Mouse (Mus musculus): ENCODE results near the gene Dolk.

Dolk gene

DNA sequence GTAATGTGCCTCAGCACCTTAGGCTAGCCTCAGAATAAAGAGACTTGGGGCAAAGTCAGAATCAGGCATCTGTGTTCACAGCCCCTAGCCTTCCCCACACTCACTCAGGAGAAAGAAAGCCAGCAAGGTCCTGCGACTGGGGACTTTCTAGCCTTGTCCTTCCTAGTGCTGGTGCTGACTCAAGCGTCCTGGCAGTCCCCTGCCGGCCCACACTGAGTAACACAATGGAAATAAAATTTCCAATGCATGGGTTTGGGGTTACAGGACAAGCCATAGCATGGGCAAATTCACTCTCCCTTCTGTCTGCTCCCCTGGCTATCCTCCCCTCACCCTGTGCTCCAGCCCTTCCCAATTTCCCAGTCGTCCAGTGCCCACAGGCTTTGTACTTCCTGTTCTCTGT is 17.8 kb downstream of the Dolk start:
- DNase-seq (ENCODE audit: low read depth, low spot score), result no peak

DNA sequence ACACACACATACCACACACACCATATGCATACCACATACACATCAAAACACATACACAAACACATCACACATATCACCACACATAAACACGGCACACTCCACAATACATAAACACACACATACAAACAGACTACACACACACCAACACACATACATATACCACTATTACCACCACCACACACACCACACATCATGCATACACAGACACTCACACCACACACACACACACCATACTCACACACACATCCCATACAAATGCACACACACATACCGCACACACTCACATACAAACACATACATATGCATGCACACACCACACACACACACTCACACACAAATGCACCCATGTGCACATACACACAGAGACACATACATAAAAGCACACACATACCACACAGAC is 18.7 kb downstream of the Dolk start:
- no peak for DNase-seq (ENCODE audit: low read depth, low spot score)

DNA sequence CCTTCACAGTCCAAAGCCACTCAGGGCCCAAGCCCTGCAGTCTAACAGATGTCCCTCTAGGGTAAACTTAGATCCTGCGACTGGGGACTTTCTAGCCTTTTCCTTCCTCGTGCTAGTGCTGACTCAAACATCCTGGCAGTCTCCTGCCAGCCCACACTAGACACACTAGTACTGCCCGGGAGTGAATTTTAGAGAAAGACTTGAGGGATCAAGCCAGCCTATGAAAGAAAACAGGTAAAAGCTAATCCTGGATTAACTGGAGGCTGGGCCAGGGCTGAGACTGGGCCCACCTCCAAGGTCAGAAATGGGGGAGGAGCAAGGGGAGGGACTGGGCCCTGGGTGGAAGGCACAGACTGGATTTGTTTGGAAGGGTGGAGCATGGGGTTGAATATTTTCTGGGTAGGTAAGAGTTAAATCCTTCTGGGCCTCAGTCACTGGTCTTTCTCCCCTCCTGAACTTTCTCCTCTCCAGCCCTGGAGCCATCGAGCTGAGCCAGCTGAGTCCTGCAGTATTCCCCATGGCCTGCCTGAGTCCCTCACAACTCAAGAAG is 19.7 kb downstream of the Dolk start:
- DNase-seq (ENCODE audit: low read depth, low spot score), result peak; percentile 85

GRCm38 (mm10) chr2:30265767-30266253 is 20.3 kb downstream of the Dolk start, which contains the start of gene Phyhd1:
Gene Phyhd1 (plus strand): TSS chr2:30266203.
- peak; percentile 84 for DNase-seq (ENCODE audit: low read depth, low spot score)

GRCm38 (mm10) chr2:30264671-30265519 is 21.2 kb downstream of the Dolk start:
- peak; percentile 53 for DNase-seq (ENCODE audit: low read depth, low spot score)

DNA sequence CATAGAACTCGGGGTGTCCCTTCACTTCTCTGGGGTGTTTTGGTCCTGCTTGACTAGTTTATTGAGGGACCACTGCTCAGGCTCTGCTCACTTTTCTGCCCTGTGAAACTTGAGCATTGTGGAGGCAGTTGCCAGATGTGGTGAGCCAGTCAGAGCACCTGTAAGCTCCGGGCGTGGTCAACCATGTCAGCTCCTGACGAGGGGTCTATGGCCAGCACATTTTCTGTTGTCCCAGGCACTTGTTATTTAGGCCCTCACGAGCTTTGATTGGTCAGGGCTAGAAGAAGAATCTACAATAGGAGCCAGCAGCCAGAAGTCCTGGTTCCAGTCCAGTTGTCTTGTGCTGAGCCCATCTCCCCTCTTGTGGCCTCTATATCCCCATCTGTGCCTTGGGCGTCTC is 22.3 kb downstream of the Dolk start:
- no peak for DNase-seq (ENCODE audit: low read depth, low spot score)

DNA sequence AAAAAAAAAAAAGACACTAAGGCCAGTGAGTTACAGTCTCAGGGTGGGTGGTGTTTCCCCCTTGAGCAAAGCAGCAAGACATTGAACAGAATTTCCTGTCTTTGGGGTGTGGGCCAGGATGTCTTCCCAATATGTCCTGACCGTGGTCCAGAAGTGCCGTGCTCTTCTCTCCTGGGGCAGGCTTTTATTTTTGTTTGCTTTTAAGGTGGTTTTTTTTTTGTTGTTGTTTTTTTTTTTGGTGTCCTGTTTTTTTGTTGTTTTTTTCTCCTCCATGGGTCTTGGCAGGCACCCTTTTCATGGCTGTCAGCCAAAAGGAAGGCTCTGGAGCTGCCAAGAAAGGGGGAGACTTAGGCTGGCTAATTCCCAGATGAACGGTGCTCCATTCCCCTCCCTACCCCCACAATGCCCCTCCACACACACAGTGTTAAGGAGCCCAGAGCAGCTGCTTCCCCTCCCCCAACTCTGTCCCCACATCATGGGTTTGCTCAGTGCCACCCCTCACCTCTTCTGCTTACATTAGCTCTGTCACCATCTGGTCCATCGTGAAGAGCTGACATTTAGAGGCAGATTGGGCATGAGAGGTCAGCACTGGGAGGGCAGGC is 23.2 kb downstream of the Dolk start:
- DNase-seq (ENCODE audit: low read depth, low spot score), result no peak

DNA sequence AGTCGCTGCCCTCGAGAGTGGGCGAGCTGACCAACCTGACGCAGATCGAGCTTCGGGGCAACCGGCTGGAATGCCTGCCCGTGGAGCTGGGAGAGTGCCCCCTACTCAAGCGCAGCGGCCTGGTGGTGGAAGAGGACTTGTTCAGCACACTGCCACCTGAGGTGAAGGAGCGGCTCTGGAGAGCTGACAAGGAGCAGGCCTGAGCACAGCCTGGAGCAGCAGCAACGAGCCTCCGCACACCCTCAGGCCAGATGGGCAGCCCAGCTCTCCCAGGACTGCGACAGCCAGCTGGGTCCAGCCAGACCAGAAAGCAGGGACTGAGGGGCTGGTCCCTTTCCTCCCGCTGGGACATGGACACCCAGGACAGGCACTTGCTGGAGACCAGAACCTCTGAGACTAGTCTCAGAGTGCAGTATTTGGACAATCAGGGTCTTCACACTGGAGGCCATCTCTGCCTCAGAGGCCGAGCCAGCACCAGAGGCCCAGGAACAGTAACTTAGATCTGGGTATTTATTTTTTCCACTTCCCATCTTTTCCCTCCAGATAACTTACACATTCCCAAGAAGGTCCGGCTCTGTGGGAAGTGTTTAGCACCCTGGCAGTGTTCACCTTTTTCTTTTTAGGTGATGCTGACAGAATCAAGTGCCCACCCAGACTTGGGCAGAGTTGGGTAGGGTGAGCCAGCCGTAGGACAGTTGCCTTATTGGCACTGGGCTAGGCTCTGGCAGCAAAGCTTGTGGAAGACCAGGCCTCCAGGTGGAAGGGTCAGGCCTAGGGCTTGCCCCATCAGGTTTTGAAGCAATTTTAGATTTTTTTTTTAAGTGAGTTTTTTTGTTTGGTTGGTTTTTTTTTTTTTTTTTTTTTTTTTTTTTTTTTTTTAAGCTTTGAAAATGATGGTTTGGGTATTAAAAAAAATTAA is 24.0 kb downstream of the Dolk start:
- DNase-seq (ENCODE audit: low read depth, low spot score), result no peak

GRCm38 (mm10) chr2:30261064-30261736 is 24.9 kb downstream of the Dolk start:
- DNase-seq (ENCODE audit: low read depth, low spot score), result peak; percentile 42

GRCm38 (mm10) chr2:30259131-30260064 is 26.7 kb downstream of the Dolk start:
- no peak for DNase-seq (ENCODE audit: low read depth, low spot score)

- DNase-seq (ENCODE audit: low read depth, low spot score), result peak; percentile 84
Observed at GRCm38 (mm10) chr2:30258600-30258999, 27.5 kb downstream of the Dolk start.

DNA sequence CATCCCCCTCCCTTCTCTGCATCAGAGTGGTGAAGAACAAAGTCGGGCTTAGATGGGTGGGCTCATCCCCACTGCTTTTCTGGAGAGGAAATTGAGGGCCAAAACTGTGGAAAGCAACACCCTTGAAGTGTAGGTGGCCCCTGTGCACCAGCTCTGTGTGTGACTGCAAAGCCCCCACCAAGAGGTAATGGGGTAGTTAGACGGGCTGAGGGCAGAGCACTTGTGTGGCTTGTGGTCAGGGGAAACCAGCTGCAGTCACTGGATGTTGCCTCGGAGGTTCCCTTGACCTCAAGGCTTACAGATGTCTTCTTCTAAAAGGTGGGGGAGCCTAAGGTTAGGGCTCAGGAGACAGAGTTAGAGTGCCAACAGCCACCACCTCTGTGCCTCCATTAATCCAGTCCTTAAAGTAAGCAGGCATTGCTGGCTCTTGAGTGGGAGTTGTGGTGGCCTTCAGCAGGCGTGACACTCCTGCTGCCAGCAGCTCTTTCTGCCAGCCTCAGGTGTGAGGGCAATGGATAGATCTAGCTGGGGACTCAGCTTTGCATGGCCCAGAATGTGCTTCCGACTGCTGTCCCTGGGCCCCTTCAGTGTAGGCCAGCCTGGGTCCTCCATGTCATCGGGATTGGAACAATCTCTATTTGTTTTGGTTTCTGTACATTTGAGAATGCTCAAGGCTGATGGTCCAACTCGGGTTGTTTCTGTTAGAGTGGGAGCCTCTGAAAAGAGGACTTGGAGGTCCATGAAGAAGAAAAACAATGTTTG is 28.3 kb downstream of the Dolk start:
- DNase-seq (ENCODE audit: low read depth, low spot score), result no peak

DNA sequence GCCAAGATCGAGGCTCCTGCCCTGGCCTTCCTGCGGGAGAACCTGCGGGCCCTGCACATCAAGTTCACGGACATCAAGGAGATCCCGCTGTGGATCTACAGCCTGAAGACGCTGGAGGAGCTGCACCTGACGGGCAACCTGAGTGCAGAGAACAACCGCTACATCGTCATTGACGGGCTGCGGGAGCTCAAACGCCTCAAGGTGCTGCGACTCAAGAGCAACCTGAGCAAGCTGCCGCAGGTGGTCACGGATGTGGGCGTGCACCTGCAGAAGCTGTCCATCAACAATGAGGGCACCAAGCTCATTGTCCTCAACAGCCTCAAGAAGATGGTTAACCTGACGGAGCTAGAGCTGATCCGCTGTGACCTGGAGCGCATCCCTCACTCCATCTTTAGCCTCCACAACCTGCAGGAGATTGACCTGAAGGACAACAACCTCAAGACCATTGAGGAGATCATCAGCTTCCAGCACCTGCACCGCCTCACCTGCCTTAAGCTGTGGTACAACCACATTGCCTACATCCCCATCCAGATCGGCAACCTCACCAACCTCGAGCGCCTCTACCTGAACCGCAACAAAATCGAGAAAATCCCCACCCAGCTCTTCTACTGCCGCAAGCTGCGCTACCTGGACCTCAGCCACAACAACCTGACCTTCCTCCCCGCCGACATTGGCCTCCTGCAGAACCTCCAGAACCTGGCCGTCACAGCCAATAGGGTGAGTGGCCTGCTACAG is 29.4 kb downstream of the Dolk start:
- no peak for DNase-seq (ENCODE audit: low read depth, low spot score)

DNA sequence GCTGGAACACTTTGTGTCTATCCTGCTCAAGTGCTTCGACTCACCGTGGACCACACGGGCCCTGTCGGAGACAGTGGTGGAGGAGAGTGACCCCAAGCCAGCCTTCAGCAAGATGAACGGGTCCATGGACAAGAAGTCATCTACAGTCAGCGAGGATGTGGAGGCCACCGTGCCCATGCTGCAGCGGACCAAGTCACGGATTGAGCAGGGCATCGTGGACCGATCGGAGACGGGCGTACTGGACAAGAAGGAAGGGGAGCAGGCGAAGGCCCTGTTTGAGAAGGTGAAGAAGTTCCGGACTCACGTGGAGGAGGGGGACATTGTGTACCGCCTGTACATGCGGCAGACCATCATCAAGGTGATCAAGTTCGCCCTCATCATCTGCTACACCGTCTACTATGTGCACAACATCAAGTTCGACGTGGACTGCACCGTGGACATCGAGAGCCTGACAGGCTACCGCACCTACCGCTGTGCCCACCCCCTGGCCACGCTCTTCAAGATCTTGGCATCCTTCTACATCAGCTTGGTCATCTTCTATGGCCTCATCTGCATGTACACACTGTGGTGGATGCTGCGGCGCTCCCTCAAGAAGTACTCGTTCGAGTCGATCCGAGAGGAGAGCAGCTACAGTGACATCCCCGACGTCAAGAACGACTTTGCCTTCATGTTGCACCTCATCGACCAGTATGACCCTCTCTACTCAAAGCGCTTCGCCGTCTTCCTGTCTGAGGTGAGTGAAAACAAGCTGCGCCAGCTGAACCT is 30.3 kb downstream of the Dolk start:
- no peak for DNase-seq (ENCODE audit: low read depth, low spot score)

DNA sequence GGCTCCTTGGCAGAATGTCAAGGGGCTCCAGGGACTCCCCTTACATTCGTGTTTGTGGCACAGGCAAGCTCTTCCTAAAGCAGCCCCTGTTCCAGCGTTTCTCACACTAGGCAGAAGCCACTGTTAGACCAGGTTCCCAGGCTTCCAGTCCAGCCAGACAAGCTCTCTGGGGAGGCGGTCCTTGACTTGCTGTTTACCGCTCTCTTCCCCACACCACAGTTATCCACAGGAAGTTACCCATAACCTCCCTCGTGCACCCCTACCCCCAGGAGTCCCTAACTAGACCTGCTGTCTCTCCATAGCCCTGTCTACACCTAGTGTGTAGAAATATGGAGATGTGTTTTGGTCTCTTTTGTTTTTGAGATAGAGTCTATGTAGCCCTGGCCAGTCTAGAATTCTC is 32.3 kb downstream of the Dolk start:
- no peak for DNase-seq (ENCODE audit: low read depth, low spot score)

- no peak for DNase-seq (ENCODE audit: low read depth, low spot score)
Observed at GRCm38 (mm10) chr2:30252521-30252920, 33.6 kb downstream of the Dolk start.

DNA sequence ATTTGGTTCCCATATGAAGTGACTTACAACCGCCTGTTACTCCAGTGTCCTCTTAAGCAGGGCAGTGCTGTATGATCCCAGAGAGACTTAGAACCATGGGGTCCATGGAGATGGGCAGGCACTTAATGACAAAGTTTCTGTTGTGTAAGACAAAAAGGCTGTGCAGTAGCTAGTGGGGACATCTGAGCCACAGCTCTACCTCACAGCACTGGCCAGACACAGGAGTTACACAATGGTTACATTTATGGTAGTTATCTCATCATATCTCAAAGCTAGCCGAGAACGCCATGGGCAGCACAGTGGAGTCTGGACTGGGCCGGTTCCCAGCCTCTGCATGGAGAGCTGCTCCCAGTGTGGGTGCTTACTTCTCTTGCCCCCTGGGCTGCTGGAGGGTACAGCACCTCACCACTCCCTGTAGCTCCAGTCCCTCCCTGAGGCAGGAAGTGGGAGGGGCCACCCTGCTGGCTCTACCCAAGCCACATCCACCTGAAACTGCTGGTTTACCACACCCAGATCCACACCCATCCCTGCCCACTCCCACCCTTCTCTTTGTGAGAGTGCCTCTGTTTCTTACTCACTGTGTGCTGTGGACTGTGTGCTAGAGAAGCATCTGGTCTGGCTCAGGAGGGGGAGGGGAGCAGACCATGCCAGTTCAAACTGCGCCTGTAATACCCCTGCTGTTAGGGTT is 34.6 kb downstream of the Dolk start:
- DNase-seq (ENCODE audit: low read depth, low spot score), result peak; percentile 48

Measured in 3T3-L1 (cell line).